Mouse (Mus musculus) spleen, postnatal 14 days (tissue): ENCODE results near the gene Guca1a.
"Not testable (repeated sequence)": the region's sequence is repeated elsewhere in the genome, so short reads cannot be mapped to it uniquely, and the experiment has no call there.

ENCODE experiments used
- DNase-seq, 2 experiments: peaks; one replicate each; pipeline ENCODE4 v3.0.0; 2021 to 2022; ENCODE audit warnings: low spot score in 2 of 2

Guca1a gene

GRCm38 (mm10) chr17:47400451-47400850 is at the start of gene Guca1a:
Gene Guca1a, minus strand, starts transcription at chr17:47400584.
- DNase-seq, result no peak

- no peak for DNase-seq
These were observed 49.0 kb upstream of the Guca1a start for GRCm38 (mm10) chr17:47449432-47449831.

GRCm38 (mm10) chr17:47448523-47449372 is 48.4 kb upstream of the Guca1a start:
- DNase-seq, result no peak

DNA sequence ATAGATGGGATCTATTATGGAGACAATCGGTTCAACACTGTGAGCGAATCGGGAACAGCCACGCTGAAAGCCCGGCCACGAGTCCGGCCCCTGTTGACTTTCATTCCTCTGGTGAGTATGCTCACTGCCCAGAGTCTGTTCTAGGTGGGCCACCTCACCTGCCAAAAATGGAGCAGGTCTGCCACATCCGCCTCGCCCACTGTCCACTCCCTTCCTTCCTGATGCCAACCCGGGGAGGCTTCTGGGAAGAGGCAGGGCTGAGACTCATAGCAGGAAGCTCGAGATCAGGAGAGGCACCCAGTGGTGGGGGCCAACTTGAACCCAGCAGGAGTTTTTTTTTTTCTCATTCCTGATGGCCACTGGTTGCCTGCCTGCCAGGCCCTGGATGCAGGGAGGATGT is 46.2 kb upstream of the Guca1a start:
- DNase-seq, result no peak

GRCm38 (mm10) chr17:47446025-47446424 is 45.6 kb upstream of the Guca1a start:
- DNase-seq, result no peak

DNA sequence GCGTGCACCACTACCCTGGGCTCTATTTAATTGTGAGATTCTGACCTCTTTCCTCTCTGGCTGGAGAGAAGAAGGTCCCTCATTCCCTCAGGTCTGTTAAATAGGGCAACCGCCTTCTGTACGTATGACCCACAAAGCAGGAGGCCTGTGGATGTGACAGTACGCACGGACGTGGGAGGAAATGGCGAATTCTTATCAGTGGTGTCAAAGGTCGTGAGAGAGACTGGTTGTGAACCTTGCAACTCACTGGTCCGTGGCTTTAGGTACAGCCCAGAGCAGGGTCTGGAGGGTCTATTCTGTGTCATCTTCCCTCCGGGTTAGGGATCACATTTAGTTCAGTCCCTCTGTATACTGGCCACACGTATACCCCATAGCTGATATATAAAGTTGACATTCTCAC is 45.1 kb upstream of the Guca1a start:
- DNase-seq, result no peak

DNA sequence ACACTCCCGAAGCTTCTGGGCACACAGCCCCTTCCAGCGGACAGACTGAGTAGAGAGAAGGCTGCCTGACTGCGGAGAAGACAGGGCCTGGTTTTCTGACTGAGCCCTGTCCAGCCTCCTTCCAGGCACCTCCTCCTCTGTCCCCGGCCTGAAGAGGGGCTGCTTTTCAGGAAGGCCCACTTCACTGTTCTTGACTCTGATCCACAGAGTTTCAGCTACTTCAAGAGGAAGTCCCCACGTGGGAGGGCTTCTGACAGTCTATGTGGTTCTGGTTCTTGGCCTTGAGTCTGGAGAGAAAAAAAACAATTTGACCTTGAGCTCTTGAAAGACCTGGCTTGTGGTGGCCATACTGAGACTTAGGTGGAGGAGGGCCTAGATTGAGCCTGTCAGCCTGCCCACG is 43.7 kb upstream of the Guca1a start:
- no peak for DNase-seq

- DNase-seq, result no peak
These were observed 41.9 kb upstream of the Guca1a start for GRCm38 (mm10) chr17:47442271-47442670.

- no peak for DNase-seq
These were observed 41.1 kb upstream of the Guca1a start for GRCm38 (mm10) chr17:47441296-47442051.

- no peak for DNase-seq
These were observed 40.0 kb upstream of the Guca1a start for GRCm38 (mm10) chr17:47440359-47440890.

GRCm38 (mm10) chr17:47439396-47440028 is 39.1 kb upstream of the Guca1a start:
- no peak for DNase-seq

DNA sequence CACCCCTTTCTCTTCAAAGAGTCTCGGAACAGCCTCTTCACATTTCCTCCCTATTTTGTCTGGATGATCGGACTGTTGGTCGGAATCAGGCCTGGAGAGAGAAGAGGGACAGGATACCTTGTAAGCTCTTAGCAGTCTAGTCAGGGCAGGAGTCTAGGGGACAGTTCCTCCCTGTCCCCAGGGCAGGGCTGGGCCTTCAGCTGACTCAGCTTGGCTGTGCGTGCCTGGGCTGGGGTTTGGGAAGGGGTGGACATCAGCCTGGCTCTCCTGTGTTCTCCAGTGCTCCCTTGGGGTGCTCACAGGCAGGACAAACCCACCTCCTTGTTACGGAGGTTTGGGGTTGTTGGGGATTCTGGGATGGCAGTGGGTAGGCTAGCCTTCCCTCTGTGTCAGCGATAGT is 38.2 kb upstream of the Guca1a start:
- no peak for DNase-seq

GRCm38 (mm10) chr17:47436907-47437547 is 36.6 kb upstream of the Guca1a start, which contains the start of gene 1700001C19Rik:
Gene 1700001C19Rik, minus strand, starts transcription at chr17:47437376.
- no peak for DNase-seq

- no peak for DNase-seq
These were observed 35.9 kb upstream of the Guca1a start, which contains the start of gene AI661453 for GRCm38 (mm10) chr17:47436156-47436906. Gene AI661453, plus strand, starts transcription at chr17:47436615.

DNA sequence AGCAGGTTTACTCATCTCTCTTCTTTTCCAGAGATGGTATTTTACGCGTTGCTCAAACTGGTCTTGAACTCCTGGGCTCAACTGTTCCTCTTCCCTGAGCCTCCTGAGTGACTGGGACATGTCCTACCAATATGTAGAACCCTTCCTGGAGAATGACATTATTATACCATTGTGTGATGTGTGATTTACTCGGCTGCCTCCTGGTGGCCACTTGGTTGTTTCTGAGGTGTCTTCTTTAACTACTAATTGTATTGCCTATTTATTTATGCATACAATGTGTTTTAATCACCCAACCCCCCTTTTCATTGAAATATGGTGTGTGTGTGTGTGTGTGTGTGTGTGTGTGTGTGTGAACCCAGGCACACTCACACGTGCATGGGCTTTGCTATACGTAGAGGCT is 30.4 kb upstream of the Guca1a start:
- DNase-seq, result no peak

- no peak for DNase-seq
These were observed 28.5 kb upstream of the Guca1a start for GRCm38 (mm10) chr17:47428831-47429304.

- no peak for DNase-seq
These were observed 26.9 kb upstream of the Guca1a start for GRCm38 (mm10) chr17:47427316-47427715.

DNA sequence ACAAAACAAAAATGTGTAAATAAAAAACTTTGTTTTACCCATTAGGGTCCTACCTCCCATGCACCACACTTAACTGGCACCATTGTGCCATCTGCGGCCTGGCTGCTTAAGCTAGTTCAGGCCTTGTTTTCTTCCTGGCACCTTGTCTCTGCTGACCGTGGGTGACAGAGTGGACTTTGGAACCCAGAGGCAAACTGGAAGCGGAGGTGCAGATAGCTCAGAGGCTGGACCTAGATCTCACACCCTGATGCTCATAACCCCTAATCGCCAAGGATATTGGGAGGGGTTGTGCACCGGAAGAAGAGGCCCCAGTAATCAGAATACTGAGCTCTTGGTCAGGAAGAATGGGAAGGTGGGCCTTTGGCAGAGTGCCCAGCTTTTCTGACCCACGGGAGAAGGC is 23.8 kb upstream of the Guca1a start:
- no peak for DNase-seq

GRCm38 (mm10) chr17:47422616-47423015 is 22.2 kb upstream of the Guca1a start:
- DNase-seq, result not testable (repeated sequence)

DNA sequence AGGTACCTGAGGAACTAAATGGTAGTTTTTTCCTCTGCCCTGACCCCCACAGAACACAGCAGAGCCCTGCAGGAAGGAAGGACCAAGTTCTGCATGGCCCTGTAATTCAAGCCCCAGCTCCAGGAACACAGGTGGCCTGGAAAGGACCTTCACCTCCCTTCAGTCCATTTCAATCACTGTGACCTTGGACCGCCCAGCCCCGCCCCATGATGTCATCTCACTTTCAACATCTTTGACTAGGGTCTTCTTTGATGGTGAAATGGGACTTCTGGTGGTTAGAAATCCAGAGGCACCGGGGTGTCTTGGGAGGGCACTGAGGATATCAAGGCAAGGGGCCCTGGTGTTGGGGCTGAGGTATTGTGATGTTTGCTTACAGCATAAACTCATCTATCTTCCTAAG is 21.2 kb upstream of the Guca1a start:
- DNase-seq, result no peak

- no peak for DNase-seq
These were observed 19.8 kb upstream of the Guca1a start for GRCm38 (mm10) chr17:47420195-47420594.
